Mouse (Mus musculus) heart, adult 2 months (tissue): ENCODE measurements around the gene Fbxw8.

Experiments
- CTCF ChIP-seq: fragments of 200-600 bp; IDR thresholded peaks from 2 replicates; pipeline ENCODE4 v1.8.1; 2022; ENCODE audit warnings: antibody characterized with exemption, mild to moderate bottlenecking, moderate library complexity
- EP300 ChIP-seq: fragments of 200-500 bp; IDR thresholded peaks from 2 replicates; pipeline ENCODE4 v1.6.1; 2011; ENCODE audit warnings: low read depth, low read length, control low read depth; ENCODE audit not compliant: insufficient read depth
- POLR2A ChIP-seq: fragments of 200-500 bp; IDR thresholded peaks from 2 replicates; pipeline ENCODE4 v1.6.1; 2011; ENCODE audit warnings: mild to moderate bottlenecking, low read depth, low read length, control low read depth; ENCODE audit not compliant: insufficient read depth

DNA sequence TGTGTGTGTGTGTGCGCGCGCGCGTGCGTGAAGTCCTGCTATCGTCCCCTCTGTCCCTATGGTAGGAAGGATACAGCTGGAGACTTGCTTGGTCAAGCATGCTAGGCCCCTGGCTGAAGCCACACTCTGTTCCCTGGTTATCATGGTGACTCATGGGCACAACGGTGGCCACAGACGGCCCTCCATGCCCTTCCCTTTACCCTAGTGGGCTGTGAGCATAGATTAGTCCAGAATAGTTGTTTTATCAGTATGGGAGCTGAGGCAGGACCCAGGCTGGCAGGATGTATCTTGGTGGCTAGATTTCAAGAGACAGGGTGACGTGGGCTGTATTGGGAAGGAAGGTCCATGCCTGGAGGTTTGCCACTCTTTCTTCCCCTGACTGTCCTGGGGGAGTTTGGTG, 96.4 kb downstream of the Fbxw8 start:
- TF ChIP-seq CTCF (no peak), POLR2A (no peak), EP300 (peak; percentile 63; the same call in 1 of the 2 replicates)
